Mouse (Mus musculus): ENCODE measurements around the gene Mamld1.

DNA sequence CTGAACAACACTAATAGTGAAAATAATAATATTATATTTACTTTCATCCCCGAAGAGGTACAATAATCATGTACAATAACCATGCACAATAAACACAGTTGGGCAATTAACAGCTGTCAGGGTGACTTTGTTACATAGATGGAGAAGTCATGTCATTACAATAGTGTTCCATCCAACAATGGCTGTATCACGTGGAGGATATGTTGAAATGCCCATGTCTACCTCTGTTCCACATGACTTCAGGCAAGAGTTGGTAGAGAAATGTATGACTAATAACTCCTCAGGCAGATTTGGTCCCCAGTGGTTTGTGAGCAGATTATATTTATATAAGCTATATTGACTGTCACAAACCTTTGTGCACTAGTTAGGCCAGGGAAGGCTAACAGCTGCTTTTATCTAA is 154.7 kb downstream of the Mamld1 start:
- TF ChIP-seq CTCF (IDR thresholded peaks at IDR 0.05; ENCODE audit: extremely low read depth, insufficient read depth, low read length) (no peak), POLR2A (IDR thresholded peaks at IDR 0.05; ENCODE audit: extremely low read depth, insufficient read depth, low read length) (no peak)

Data from cortical plate, adult 2 months (tissue).